Mouse (Mus musculus) liver, embryonic 14.5 days (tissue): ENCODE results near the gene Gm3854.

Experiments
- CTCF ChIP-seq: IDR thresholded peaks from 2 replicates; pipeline ENCODE4 v1.5.1; 2016; ENCODE audit warnings: antibody characterized with exemption, low read depth, control low read depth
- EP300 ChIP-seq: IDR thresholded peaks from 2 replicates; pipeline ENCODE4 v1.6.1; 2016; ENCODE audit warnings: antibody characterized with exemption, low read depth

DNA sequence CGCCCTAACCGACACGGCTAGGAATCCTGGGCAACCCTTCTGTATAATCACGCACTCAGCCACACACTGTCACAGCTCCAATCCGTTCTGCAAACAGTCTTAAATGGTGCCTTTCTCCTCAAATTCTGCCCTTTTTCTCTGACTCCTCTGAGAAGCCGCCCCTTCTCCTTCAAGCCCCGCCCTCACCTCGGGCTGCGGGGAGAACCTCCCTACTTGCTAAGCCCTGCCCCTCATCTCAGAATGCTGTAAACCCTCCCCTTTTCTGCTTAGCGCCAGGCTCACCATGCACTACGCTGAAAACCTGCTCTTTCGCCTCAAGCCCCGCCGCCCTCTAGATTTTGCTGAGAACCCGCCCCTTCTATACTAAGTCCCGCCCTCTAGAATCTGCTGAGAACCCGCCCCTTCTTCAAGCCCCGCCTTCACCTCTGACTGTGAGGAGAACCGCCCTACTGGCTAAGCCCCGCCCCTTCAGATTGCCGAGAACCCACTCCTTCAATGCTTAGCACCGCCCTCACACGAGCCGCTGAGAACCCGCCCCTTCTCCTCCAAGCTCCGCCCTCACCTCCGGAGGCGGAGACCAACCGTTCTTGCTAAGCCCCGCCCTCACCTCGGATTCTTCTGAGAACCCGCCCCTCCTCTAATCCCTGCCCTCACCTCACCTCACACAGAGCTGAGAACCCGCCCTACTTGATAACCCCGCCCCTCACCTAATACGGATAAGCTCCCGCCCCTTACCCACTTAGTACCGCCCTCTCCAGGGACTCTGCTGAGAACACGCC is 18.9 kb downstream of the Gm3854 start:
- TF ChIP-seq CTCF (no peak), EP300 (no peak)
